Mouse (Mus musculus): ENCODE measurements around the gene Idh3a.

DNA sequence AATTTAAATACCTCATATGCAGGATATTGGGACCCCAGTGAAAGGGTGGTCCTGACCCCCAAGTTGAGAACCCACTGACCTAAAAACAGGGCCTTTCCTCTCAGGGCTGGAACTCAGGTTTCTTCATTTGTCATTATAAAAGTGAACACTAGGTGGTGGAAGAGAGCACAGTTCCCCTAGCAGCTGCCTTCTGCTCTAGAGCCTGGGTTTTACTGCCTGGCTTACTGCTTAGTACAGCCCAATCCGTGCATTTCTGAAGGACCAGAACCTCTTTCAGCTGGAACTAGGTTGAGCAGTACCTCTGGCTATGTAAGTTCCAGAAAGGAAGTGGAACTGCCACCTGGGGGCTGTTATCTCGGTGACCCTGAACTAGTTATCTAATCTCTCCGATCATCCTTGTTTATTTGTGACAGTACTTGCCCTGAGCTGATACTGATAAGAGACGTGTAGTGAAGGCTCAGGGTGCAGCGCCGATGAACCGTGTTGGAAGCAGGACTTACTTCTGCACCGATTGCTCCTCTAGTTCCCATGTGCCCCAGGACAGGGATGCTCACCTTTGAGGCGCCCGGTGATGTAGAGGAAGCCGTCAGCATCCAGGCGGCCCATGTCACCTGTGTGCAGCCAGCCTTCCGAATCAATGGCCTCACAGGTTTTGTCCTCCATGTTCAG is 28.2 kb downstream of the Idh3a start:
- TF ChIP-seq CTCF (IDR thresholded peaks at IDR 0.05) (peak; percentile 84), POLR2A (IDR thresholded peaks at IDR 0.05; ENCODE audit: insufficient read depth, low read depth, low read length) (no peak)
